Mouse (Mus musculus) kidney, adult 2 months (tissue): Measurements from ENCODE around the gene Rubcn.

Experiments used
- CTCF ChIP-seq: fragments of 200-500 bp; conservative IDR thresholded peaks from 2 replicates; pipeline ENCODE4 v1.5.1; 2011; ENCODE audit warnings: low read depth, mild to moderate bottlenecking, control low read depth, low read length, moderate library complexity, mixed read lengths; ENCODE audit not compliant: insufficient read depth, insufficient read length
- POLR2A ChIP-seq: fragments of 200-500 bp; IDR thresholded peaks from one replicate; pipeline ENCODE4 v1.6.1; 2011; ENCODE audit warnings: low read depth, low read length, control low read depth

- TF ChIP-seq CTCF (no peak), POLR2A (no peak)
These were observed 55.1 kb downstream of the Rubcn start for GRCm38 (mm10) chr16:32822450-32822827.
